Mouse (Mus musculus): Measurements from ENCODE around the gene Elovl5. TPM values are rescaled to one million over a fixed set of nuclear protein-coding genes. Genes with fewer than 3 reads are reported as not detected.

Gene Elovl5
- polyA plus RNA-seq, 1 experiment from 2014 or later: 81.3 TPM

GRCm38 (mm10) chr9:77953053-77953452, 35.9 kb downstream of the Elovl5 start:
- DNase-seq (ENCODE audit: low spot score): no peak

GRCm38 (mm10) chr9:77954496-77954895, 37.3 kb downstream of the Elovl5 start:
- DNase-seq (ENCODE audit: low spot score): no peak

DNA sequence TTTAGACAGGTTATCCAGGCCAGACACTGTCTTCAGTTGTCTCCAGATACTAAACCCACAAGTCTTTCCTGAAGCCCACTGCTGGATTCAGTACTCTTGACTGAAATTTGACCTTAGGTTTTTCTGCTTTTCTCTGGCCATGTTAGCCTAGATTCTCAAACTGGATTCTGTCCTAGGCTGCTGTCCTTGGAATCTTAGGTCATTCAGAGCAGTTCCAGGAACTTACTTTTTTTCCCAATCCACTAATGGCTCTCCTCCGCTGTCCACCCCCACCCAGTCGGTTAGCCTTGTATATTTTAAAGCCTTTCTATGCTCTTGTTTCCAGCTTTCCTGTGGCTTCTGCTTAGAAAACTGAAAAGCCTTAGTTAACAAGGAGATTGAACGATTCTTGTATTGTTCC, 37.8 kb downstream of the Elovl5 start:
- no peak for DNase-seq (ENCODE audit: low spot score)

GRCm38 (mm10) chr9:77955511-77955910, 38.3 kb downstream of the Elovl5 start:
- no peak for DNase-seq (ENCODE audit: low spot score)

GRCm38 (mm10) chr9:77955964-77956363, 38.8 kb downstream of the Elovl5 start:
- no peak for DNase-seq (ENCODE audit: low spot score)

DNA sequence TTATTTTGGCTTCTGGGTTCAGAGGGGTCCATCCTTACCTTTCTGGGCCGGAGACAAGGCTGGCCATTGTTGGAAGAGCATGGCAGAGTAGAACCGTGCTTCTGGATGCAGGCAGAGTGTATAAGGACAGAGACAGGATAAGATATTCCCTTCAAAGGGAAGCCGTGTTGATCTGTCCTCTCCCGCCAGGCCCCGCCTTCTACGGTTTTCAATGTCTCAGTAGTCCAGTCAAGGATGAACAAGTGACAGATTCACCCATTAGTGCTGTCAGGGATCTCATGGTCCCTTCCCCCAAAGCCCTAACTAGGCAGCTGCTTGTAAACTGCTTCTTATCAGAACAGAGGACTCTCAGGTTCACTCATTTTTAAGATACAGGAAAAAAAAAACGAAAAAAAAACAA, 41.2 kb downstream of the Elovl5 start:
- DNase-seq (ENCODE audit: low spot score): no peak

GRCm38 (mm10) chr9:77959759-77960158, 42.6 kb downstream of the Elovl5 start:
- DNase-seq (ENCODE audit: low spot score): no peak

DNA sequence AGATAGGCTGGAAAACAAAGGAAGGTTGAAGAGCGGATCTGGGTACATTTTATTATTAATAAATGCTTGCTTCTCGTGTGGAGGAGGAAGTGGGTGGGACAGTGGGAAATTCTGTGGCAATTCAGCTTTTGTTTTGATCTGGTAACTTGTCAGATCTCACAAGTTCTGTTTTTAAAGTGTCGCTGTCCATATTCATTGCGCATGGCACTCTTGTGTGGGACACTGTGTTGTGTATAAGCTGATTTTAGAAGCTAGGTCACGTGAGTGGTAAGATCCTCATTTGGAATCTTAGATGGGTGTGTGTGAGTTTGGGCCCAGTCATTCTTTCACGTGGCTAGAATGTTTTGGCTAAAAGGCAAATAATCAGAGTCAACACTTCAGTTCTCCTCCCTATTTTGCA, 44.2 kb downstream of the Elovl5 start:
- DNase-seq (ENCODE audit: low spot score): no peak

DNA sequence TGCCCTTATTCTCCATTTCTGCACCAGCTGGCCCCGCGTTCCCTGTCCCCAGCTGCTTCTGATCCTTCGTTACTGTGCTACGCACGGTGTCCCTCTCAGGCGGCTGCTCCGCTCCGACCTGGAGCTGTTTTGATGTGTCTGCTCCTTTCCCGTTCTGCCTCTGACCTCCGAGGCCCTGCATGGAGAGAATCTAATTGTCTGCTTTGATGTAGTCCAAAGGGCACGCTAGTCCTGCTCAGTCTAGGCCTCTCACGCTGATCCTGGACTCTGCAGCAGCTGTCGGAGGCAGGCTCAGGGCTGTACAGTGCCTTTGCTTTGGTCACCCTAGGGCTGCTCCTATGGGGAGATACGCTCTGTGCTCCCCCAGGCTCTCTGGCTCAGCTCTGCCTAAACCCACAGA, 46.9 kb downstream of the Elovl5 start:
- DNase-seq (ENCODE audit: low spot score): no peak

GRCm38 (mm10) chr9:77965287-77965686, 48.1 kb downstream of the Elovl5 start:
- no peak for DNase-seq (ENCODE audit: low spot score)

- no peak for DNase-seq (ENCODE audit: low spot score)
Observed at GRCm38 (mm10) chr9:77965768-77966552, 48.8 kb downstream of the Elovl5 start.

- DNase-seq (ENCODE audit: low spot score): no peak
Observed at GRCm38 (mm10) chr9:77966861-77967260, 49.7 kb downstream of the Elovl5 start.

DNA sequence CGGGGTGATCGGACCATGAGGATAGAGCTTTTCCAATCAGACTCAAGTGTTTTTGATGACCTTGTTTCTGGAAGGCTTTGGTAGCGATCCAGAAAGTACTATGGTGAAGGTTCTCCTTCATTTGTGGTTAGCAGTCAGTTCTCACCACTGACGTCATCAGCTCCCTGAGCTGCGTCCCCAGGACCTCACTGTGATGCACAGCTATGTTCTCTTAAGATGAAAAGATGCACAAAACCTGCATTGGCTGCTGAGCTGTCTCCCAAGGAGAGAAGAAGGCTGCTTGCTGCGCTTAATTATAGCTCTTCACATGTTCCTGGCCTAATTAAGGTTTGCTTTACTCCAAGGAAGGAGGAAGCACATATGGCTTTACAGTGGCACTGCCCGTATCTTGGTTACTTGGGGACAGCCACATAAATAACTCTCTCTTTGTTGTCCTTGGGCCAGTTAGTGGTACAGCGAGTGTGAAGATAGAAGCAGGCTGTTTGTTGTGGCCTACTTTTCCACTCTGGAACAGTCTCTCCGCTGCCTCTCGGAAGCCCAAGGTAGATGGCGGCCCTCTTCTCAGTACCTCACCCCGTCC, 50.5 kb downstream of the Elovl5 start:
- no peak for DNase-seq (ENCODE audit: low spot score)

DNA sequence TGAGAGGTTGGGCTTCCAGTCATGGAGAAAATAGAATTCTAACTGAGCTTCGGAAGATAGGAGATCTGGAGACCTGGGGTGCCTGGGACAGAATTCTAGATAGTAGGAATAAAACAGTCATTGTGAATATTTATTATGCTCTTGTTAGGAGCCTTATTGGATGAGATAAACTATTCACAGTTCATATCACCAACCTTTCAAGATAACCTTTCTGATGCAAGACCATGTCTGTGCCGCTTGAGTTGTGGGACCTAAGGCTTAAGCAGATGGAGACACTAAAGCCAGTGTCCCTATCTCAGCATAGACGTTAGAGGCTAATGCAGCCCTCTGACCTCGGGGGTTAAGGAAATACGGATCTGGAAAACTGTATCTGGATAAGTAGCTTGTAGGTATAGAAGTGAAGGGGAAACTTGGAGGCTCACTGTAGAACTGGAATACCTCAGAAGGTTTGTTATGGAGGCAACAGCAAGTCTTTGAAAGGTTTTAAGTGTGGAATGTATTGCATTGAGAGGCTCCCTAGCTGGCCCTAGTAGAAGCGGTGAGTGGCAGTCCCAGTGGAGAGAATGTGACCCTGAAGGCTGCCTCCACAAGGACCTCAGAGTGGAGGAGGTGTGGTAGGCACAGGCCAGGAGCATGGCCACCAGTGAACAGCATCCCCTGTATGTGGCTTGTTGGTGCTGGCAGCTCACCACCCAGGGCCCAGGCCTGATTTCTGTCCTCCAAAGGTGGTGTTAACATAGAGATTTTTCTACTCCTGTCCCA, 52.2 kb downstream of the Elovl5 start:
- DNase-seq (ENCODE audit: low spot score): no peak

- no peak for DNase-seq (ENCODE audit: low spot score)
Observed at GRCm38 (mm10) chr9:77979000-77979399, 61.8 kb downstream of the Elovl5 start.

DNA sequence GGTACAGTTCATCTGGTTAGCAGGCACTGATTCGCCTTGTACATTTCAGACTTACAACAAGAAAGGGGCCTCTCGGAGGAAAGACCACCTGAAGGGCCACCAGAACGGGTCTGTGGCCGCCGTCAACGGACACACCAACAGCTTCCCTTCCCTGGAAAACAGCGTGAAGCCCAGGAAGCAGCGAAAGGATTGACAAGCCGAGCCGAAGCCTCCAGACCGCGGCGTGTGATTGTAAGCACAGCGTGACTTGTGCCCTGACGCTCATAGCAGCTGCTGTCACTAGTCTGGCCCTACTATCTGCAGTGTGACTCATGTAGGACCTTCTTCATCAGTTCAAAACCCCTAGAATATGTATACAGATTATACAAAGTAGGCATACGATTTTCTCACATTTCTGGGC, 65.5 kb downstream of the Elovl5 start:
- no peak for DNase-seq (ENCODE audit: low spot score)

- no peak for DNase-seq (ENCODE audit: low spot score)
Observed at GRCm38 (mm10) chr9:77983521-77983920, 66.4 kb downstream of the Elovl5 start.

- DNase-seq (ENCODE audit: low spot score): no peak
Observed at GRCm38 (mm10) chr9:77986153-77986795, 69.1 kb downstream of the Elovl5 start.

DNA sequence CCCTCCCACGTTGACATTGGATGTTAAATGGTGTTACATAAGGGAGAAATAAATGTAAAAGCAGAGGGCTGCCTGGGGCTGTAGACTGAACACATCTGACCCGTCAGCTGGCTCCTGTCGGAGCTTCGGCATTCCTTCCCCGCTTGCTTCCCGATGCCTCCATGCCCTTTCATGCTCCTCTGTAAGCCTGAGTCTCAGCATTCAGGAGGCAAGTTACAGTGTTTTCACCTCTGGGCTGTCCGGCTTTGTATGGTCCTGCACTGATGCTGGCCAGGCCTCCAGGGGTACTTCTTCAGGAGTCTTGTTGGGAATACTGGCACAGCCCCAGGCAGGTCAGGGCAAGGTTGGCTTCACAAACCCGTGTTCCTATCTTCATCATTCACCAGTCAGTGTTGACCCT, 72.5 kb downstream of the Elovl5 start:
- DNase-seq (ENCODE audit: low spot score): no peak

GRCm38 (mm10) chr9:77990278-77990677, 73.1 kb downstream of the Elovl5 start:
- DNase-seq (ENCODE audit: low spot score): no peak

- no peak for DNase-seq (ENCODE audit: low spot score)
Observed at GRCm38 (mm10) chr9:77991650-77992049, 74.5 kb downstream of the Elovl5 start.

DNA sequence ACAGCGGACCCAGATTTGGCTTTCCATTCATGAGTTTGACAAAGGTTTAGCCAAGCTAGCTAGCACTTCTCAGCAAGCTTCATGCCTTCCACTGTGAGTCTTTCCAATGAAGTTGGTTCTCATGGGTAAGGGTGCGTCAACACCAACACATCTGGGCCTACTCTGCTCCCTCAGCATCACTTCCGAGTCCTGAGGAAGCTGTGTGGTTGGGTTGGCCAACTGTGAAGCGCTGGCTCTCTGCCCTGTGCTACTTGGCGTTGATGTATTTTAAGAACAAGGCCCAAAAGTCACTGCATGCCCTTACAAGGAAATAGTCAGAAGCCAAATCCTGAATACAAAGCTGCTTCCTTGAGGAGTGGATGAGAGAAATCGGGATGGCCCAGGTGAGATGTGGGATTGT, 75.1 kb downstream of the Elovl5 start:
- DNase-seq (ENCODE audit: low spot score): no peak
